Mouse (Mus musculus) A20 (cell line): ENCODE measurements around the gene Teddm3.
"Not testable (repeated sequence)": the region's sequence is repeated elsewhere in the genome, so short reads cannot be mapped to it uniquely, and the experiment has no call there.

Experiments used
- DNase-seq: peaks from one replicate; pipeline ENCODE4 v3.0.0-alpha.2; 2011; ENCODE audit warnings: low read depth, low spot score

Gene Teddm3

GRCm38 (mm10) chr16:21149896-21150295 lies 3.9 kb downstream of the Teddm3 start:
- no peak for DNase-seq

GRCm38 (mm10) chr16:21148451-21148850 lies 5.3 kb downstream of the Teddm3 start:
- not testable (repeated sequence) for DNase-seq

- no peak for DNase-seq
These were observed 17.3 kb downstream of the Teddm3 start for GRCm38 (mm10) chr16:21136312-21137083.

- DNase-seq = not testable (repeated sequence)
These were observed 26.1 kb downstream of the Teddm3 start for GRCm38 (mm10) chr16:21127666-21128065.

GRCm38 (mm10) chr16:21122776-21123175 lies 31.0 kb downstream of the Teddm3 start:
- DNase-seq = peak; percentile 30

GRCm38 (mm10) chr16:21116078-21116477 lies 37.7 kb downstream of the Teddm3 start:
- no peak for DNase-seq

GRCm38 (mm10) chr16:21109473-21109872 lies 44.3 kb downstream of the Teddm3 start:
- peak; percentile 35 for DNase-seq
